In genomic region chr6:97740851-97741201, GRCm38 (mm10) we compare ENCODE assay signal across 8 mouse cellular contexts.
DNase-seq lines count a peak whose midpoint lies in the region; ATAC-seq lines count a peak whose summit lies in the region.
"Had no signal": no experiment of that assay in that cellular context is flagged by ENCODE, and none has a peak within 500 bp of the region (broad histone marks: within the 10 kb centered on the region; RNA-seq: fewer than 3 reads in every experiment).

No protein-coding gene starts in this region.

- peaks cover 9% of the 10 kb centered on the region for H3K4me1 ChIP-seq in kidney, embryonic 15.5 days
- H3K4me1 ChIP-seq in embryonic facial prominence, embryonic 14.5 days (ENCODE audit: control insufficient read depth, insufficient read depth, low read length): peaks cover 12% of the 10 kb centered on the region
- H3K4me1 ChIP-seq: stomach, embryonic 15.5 days had no signal

- no peak overlapping the region for H3K9ac ChIP-seq in kidney, embryonic 15.5 days
- no peak overlapping the region for H3K9ac ChIP-seq in embryonic facial prominence, embryonic 14.5 days (ENCODE audit: low read depth, low read length)
- H3K9ac ChIP-seq: stomach, embryonic 15.5 days had no signal

- peaks cover 7% of the 10 kb centered on the region; the same call in 1 of the 2 replicates for H3K27me3 ChIP-seq in kidney, embryonic 15.5 days
- no peaks in the 10 kb centered on the region for H3K27me3 ChIP-seq in embryonic facial prominence, embryonic 14.5 days (replicated peaks; ENCODE audit: control insufficient read depth, insufficient read depth, low read length)
- H3K27me3 ChIP-seq: stomach, embryonic 15.5 days had no signal

- H3K27ac ChIP-seq in kidney, embryonic 15.5 days: no peak overlapping the region
- H3K27ac ChIP-seq in embryonic facial prominence, embryonic 14.5 days (replicated peaks; ENCODE audit: low read depth, low read length): no peak overlapping the region
- H3K27ac ChIP-seq: stomach, embryonic 15.5 days had no signal

- peak overlapping the region; percentile 38 for H3K4me2 ChIP-seq in kidney, embryonic 15.5 days
- peak overlapping the region; percentile 47 for H3K4me2 ChIP-seq in embryonic facial prominence, embryonic 14.5 days (ENCODE audit: low read depth, low read length)
- H3K4me2 ChIP-seq: stomach, embryonic 15.5 days had no signal

- no peak for ATAC-seq in kidney, embryonic 15.5 days (replicated peaks; ENCODE audit: low FRiP score)
- no peak for ATAC-seq in embryonic facial prominence, embryonic 14.5 days (ENCODE audit: low read depth)
- no peak for ATAC-seq in granulocyte monocyte progenitor cell, adult 5-6 weeks (replicated peaks; ENCODE audit: poor library complexity, severe bottlenecking)

- WGBS in kidney, embryonic 15.5 days: 51% methylated on average over 11 of the region's 11 CpGs
- 25% methylated on average over 11 of the region's 11 CpGs for WGBS in embryonic facial prominence, embryonic 14.5 days

- H3K9me3 ChIP-seq in kidney, embryonic 15.5 days (replicated peaks): no peaks in the 10 kb centered on the region
- peaks cover 1% of the 10 kb centered on the region; the same call in 1 of the 2 replicates for H3K9me3 ChIP-seq in embryonic facial prominence, embryonic 14.5 days (ENCODE audit: control insufficient read depth, low read length)
- H3K9me3 ChIP-seq: stomach, embryonic 15.5 days had no signal

- no peak for DNase-seq in kidney, adult 18-20 months
- no peak for DNase-seq in embryonic facial prominence, embryonic 14.5 days (ENCODE audit: low spot score)
- DNase-seq in hindlimb bud, embryonic 11.5 days (ENCODE audit: extremely low spot score, low read depth, low spot score): peak; percentile 22
- DNase-seq in neural tube, embryonic 10.5 days (ENCODE audit: extremely low spot score, low spot score): peak; percentile 36
- no peak for DNase-seq in cerebellum, adult 11 months

- no peak overlapping the region for H3K4me3 ChIP-seq in kidney, embryonic 15.5 days (replicated peaks)
- H3K4me3 ChIP-seq in embryonic facial prominence, embryonic 14.5 days (ENCODE audit: low read depth, low read length): peak overlapping the region; percentile 14
- H3K4me3 ChIP-seq: stomach, embryonic 15.5 days had no signal

- no peaks in the 10 kb centered on the region for H3K36me3 ChIP-seq in kidney, embryonic 15.5 days
- no peaks in the 10 kb centered on the region for H3K36me3 ChIP-seq in embryonic facial prominence, embryonic 14.5 days (ENCODE audit: control insufficient read depth, insufficient read depth, low read length)
- H3K36me3 ChIP-seq: stomach, embryonic 15.5 days had no signal

Comparison
In these comparisons a context has a peak if more than half of its experiments do, and no peak if none do; other contexts are left out.
1. DNase-seq: peak in hindlimb bud, embryonic 11.5 days (single experiment) and neural tube, embryonic 10.5 days (single experiment); none in kidney, adult 18-20 months (single experiment), embryonic facial prominence, embryonic 14.5 days (single experiment) and cerebellum, adult 11 months (single experiment).